Mouse (Mus musculus): ENCODE results near the gene Rab39. TPM values are rescaled to one million over a fixed set of nuclear protein-coding genes. Genes with fewer than 3 reads are reported as not detected.

Gene Rab39
- 0.25 and 0.33 TPM in 2 replicates for polyA plus RNA-seq (2015; fragmentation: Nextera tagmentation; extraction: Ambion mirVana)

- ATAC-seq = peak; percentile 95
- H3K9me3 ChIP-seq (ENCODE audit: control insufficient read depth) = no peaks in the 10 kb centered on the region
- no peak for TF ChIP-seq CTCF (IDR thresholded peaks at IDR 0.05; ENCODE audit: low read depth)
- no peak within 1 kb of the TSS for H3K9ac ChIP-seq (ENCODE audit: low read depth, low read length)
- peak within 1 kb of the TSS; percentile 71 for H3K4me2 ChIP-seq (replicated peaks; ENCODE audit: low read depth)
- no peak within 1 kb of the TSS for H3K27ac ChIP-seq (ENCODE audit: low read depth, low read length)
- no peaks in the 10 kb centered on the region for H3K36me3 ChIP-seq (ENCODE audit: control insufficient read depth, insufficient read depth)
- 0 out of 2 replicates have a peak, but pooled peaks cover 16% of the 10 kb centered on the region for H3K27me3 ChIP-seq (replicated peaks; ENCODE audit: control insufficient read depth, insufficient read depth, low read length)
- peaks cover 8% of the 10 kb centered on the region for H3K4me1 ChIP-seq (replicated peaks; ENCODE audit: control insufficient read depth, insufficient read depth, low read length)
- under 1% methylated on average over 48 of the region's 49 CpGs for WGBS
- peak within 1 kb of the TSS; percentile 34 for H3K4me3 ChIP-seq (ENCODE audit: low read depth, low read length)
Observed at GRCm38 (mm10) chr9:53705992-53706696, at the start of gene Rab39. TSS of gene Rab39 (minus strand) at chr9:53706232.

- H3K36me3 ChIP-seq (ENCODE audit: control insufficient read depth, insufficient read depth) = no peaks in the 10 kb centered on the region
- no peaks in the 10 kb centered on the region for H3K4me1 ChIP-seq (replicated peaks; ENCODE audit: control insufficient read depth, insufficient read depth, low read length)
- ATAC-seq = no peak
- H3K27ac ChIP-seq (ENCODE audit: low read depth, low read length) = no peak overlapping the region
- no peak overlapping the region for H3K9ac ChIP-seq (ENCODE audit: low read depth, low read length)
- no peak overlapping the region for H3K4me3 ChIP-seq (ENCODE audit: low read depth, low read length)
- H3K4me2 ChIP-seq (replicated peaks; ENCODE audit: low read depth) = no peak overlapping the region
- H3K9me3 ChIP-seq (ENCODE audit: control insufficient read depth) = no peaks in the 10 kb centered on the region
- H3K27me3 ChIP-seq (replicated peaks; ENCODE audit: control insufficient read depth, insufficient read depth, low read length) = no peaks in the 10 kb centered on the region
- no peak for TF ChIP-seq CTCF (IDR thresholded peaks at IDR 0.05; ENCODE audit: low read depth)
Observed at GRCm38 (mm10) chr9:53754801-53755200, 48.8 kb upstream of the Rab39 start.

- peak; percentile 60 for TF ChIP-seq CTCF (IDR thresholded peaks at IDR 0.05; ENCODE audit: low read depth)
- no peaks in the 10 kb centered on the region for H3K36me3 ChIP-seq (ENCODE audit: control insufficient read depth, insufficient read depth)
Observed at GRCm38 (mm10) chr9:53750899-53751298, 44.9 kb upstream of the Rab39 start.

GRCm38 (mm10) chr9:53750411-53750810 is 44.4 kb upstream of the Rab39 start:
- Histone ChIP-seq H3K27ac (ENCODE audit: low read depth, low read length) (no peak overlapping the region), H3K4me1 (replicated peaks; ENCODE audit: control insufficient read depth, insufficient read depth, low read length) (no peaks in the 10 kb centered on the region), H3K9me3 (ENCODE audit: control insufficient read depth) (no peaks in the 10 kb centered on the region), H3K9ac (ENCODE audit: low read depth, low read length) (no peak overlapping the region), H3K4me2 (replicated peaks; ENCODE audit: low read depth) (no peak overlapping the region), H3K4me3 (ENCODE audit: low read depth, low read length) (no peak overlapping the region), H3K36me3 (ENCODE audit: control insufficient read depth, insufficient read depth) (no peaks in the 10 kb centered on the region), H3K27me3 (replicated peaks; ENCODE audit: control insufficient read depth, insufficient read depth, low read length) (no peaks in the 10 kb centered on the region)
- 88% methylated on average over 13 of the region's 13 CpGs for WGBS
- no peak for TF ChIP-seq CTCF (IDR thresholded peaks at IDR 0.05; ENCODE audit: low read depth)
- no peak for ATAC-seq

More at GRCm38 (mm10) chr9:53750899-53751298, 44.9 kb upstream of the Rab39 start:
- Histone ChIP-seq H3K27me3 (replicated peaks; ENCODE audit: control insufficient read depth, insufficient read depth, low read length) (no peaks in the 10 kb centered on the region), H3K4me2 (replicated peaks; ENCODE audit: low read depth) (no peak overlapping the region), H3K4me3 (ENCODE audit: low read depth, low read length) (no peak overlapping the region), H3K9ac (ENCODE audit: low read depth, low read length) (no peak overlapping the region), H3K4me1 (replicated peaks; ENCODE audit: control insufficient read depth, insufficient read depth, low read length) (no peaks in the 10 kb centered on the region), H3K27ac (ENCODE audit: low read depth, low read length) (no peak overlapping the region), H3K9me3 (ENCODE audit: control insufficient read depth) (no peaks in the 10 kb centered on the region)
- WGBS = 44% methylated on average over 5 of the region's 5 CpGs
- ATAC-seq = no peak

GRCm38 (mm10) chr9:53740829-53741404 is 34.9 kb upstream of the Rab39 start:
- WGBS = 34% methylated on average over 3 of the region's 3 CpGs
- H3K36me3 ChIP-seq (ENCODE audit: control insufficient read depth, insufficient read depth) = no peaks in the 10 kb centered on the region
- no peak for TF ChIP-seq CTCF (IDR thresholded peaks at IDR 0.05; ENCODE audit: low read depth)

GRCm38 (mm10) chr9:53705491-53705991 is 491 bp downstream of the Rab39 start:
- peak; percentile 55; the same call in 1 of the 2 replicates for ATAC-seq
- peak overlapping the region; percentile 34 for H3K4me3 ChIP-seq (ENCODE audit: low read depth, low read length)
- H3K9me3 ChIP-seq (ENCODE audit: control insufficient read depth) = no peaks in the 10 kb centered on the region
- H3K27ac ChIP-seq (ENCODE audit: low read depth, low read length) = no peak overlapping the region
- peaks cover 8% of the 10 kb centered on the region for H3K4me1 ChIP-seq (replicated peaks; ENCODE audit: control insufficient read depth, insufficient read depth, low read length)
- no peak overlapping the region for H3K9ac ChIP-seq (ENCODE audit: low read depth, low read length)
- 0 out of 2 replicates have a peak, but pooled peaks cover 16% of the 10 kb centered on the region for H3K27me3 ChIP-seq (replicated peaks; ENCODE audit: control insufficient read depth, insufficient read depth, low read length)
- WGBS = under 1% methylated on average over 28 of the region's 28 CpGs
- no peak for TF ChIP-seq CTCF (IDR thresholded peaks at IDR 0.05; ENCODE audit: low read depth)
- H3K4me2 ChIP-seq (replicated peaks; ENCODE audit: low read depth) = peak overlapping the region; percentile 71
- no peaks in the 10 kb centered on the region for H3K36me3 ChIP-seq (ENCODE audit: control insufficient read depth, insufficient read depth)

More at GRCm38 (mm10) chr9:53740829-53741404, 34.9 kb upstream of the Rab39 start:
- Histone ChIP-seq H3K27me3 (replicated peaks; ENCODE audit: control insufficient read depth, insufficient read depth, low read length) (no peaks in the 10 kb centered on the region), H3K4me1 (replicated peaks; ENCODE audit: control insufficient read depth, insufficient read depth, low read length) (no peaks in the 10 kb centered on the region), H3K9me3 (ENCODE audit: control insufficient read depth) (no peaks in the 10 kb centered on the region), H3K9ac (ENCODE audit: low read depth, low read length) (no peak overlapping the region), H3K4me2 (replicated peaks; ENCODE audit: low read depth) (no peak overlapping the region), H3K4me3 (ENCODE audit: low read depth, low read length) (no peak overlapping the region), H3K27ac (ENCODE audit: low read depth, low read length) (no peak overlapping the region)
- ATAC-seq = no peak

All from intestine, postnatal 0 days (tissue).